Mouse (Mus musculus): ENCODE results near the gene Zfp809. TPM values are rescaled to one million over a fixed set of nuclear protein-coding genes. Genes with fewer than 3 reads are reported as not detected.
"Not testable (repeated sequence)": the region's sequence is repeated elsewhere in the genome, so short reads cannot be mapped to it uniquely, and the experiment has no call there.

Gene Zfp809
- polyA plus RNA-seq, 1 experiment from 2014 or later: 19.0 TPM

GRCm38 (mm10) chr9:22224536-22225503 lies 694 bp upstream of the Zfp809 start:
- peak overlapping the region; percentile 59 for H3K4me3 ChIP-seq (ENCODE audit: low read depth, low read length)
- peak overlapping the region; percentile 59 for H3K4me2 ChIP-seq
- H3K27ac ChIP-seq (ENCODE audit: low read depth, low read length): peak overlapping the region; percentile 78; the same call in 1 of the 2 replicates
- ATAC-seq (replicated peaks; ENCODE audit: insufficient number of reproducible peaks, low FRiP score, low TSS enrichment): peak; percentile 22
- no peaks in the 10 kb centered on the region for H3K4me1 ChIP-seq (ENCODE audit: control insufficient read depth, insufficient read depth, low read length)
- WGBS (ENCODE audit: insufficient replicate concordance): 21% methylated on average over 17 of the region's 17 CpGs
- H3K9me3 ChIP-seq (replicated peaks; ENCODE audit: control insufficient read depth, low read length): no peaks in the 10 kb centered on the region
- H3K27me3 ChIP-seq (ENCODE audit: control insufficient read depth, insufficient read depth, low read length): no peaks in the 10 kb centered on the region
- H3K36me3 ChIP-seq (ENCODE audit: control insufficient read depth, insufficient read depth, low read length): no peaks in the 10 kb centered on the region
- peak overlapping the region; percentile 77 for H3K9ac ChIP-seq (ENCODE audit: low read depth, low read length)

GRCm38 (mm10) chr9:22226389-22226673 lies 817 bp downstream of the Zfp809 start:
- H3K27ac ChIP-seq (ENCODE audit: low read depth, low read length); H3K36me3 ChIP-seq (ENCODE audit: control insufficient read depth, insufficient read depth, low read length); H3K4me1 ChIP-seq (ENCODE audit: control insufficient read depth, insufficient read depth, low read length); H3K27me3 ChIP-seq (ENCODE audit: control insufficient read depth, insufficient read depth, low read length); ATAC-seq (replicated peaks; ENCODE audit: insufficient number of reproducible peaks, low FRiP score, low TSS enrichment); H3K9me3 ChIP-seq (replicated peaks; ENCODE audit: control insufficient read depth, low read length): not testable (repeated sequence)
- 60% methylated on average over 7 of the region's 7 CpGs for WGBS (ENCODE audit: insufficient replicate concordance)
- Histone ChIP-seq H3K9ac (ENCODE audit: low read depth, low read length) (peak overlapping the region; percentile 77; the same call in 1 of the 2 replicates), H3K4me3 (ENCODE audit: low read depth, low read length) (peak overlapping the region; percentile 59), H3K4me2 (peak overlapping the region; percentile 79)

GRCm38 (mm10) chr9:22226846-22227245 lies 1.3 kb downstream of the Zfp809 start:
- Histone ChIP-seq H3K4me1 (ENCODE audit: control insufficient read depth, insufficient read depth, low read length) (no peaks in the 10 kb centered on the region), H3K36me3 (ENCODE audit: control insufficient read depth, insufficient read depth, low read length) (no peaks in the 10 kb centered on the region), H3K9me3 (replicated peaks; ENCODE audit: control insufficient read depth, low read length) (no peaks in the 10 kb centered on the region), H3K4me3 (ENCODE audit: low read depth, low read length) (no peak overlapping the region), H3K27me3 (ENCODE audit: control insufficient read depth, insufficient read depth, low read length) (no peaks in the 10 kb centered on the region), H3K9ac (ENCODE audit: low read depth, low read length) (no peak overlapping the region), H3K27ac (ENCODE audit: low read depth, low read length) (no peak overlapping the region), H3K4me2 (peak overlapping the region; percentile 11; the same call in 1 of the 2 replicates)
- no peak for ATAC-seq (replicated peaks; ENCODE audit: insufficient number of reproducible peaks, low FRiP score, low TSS enrichment)
- WGBS (ENCODE audit: insufficient replicate concordance): 73% methylated on average over 15 of the region's 15 CpGs

- Histone ChIP-seq H3K4me2 (no peak overlapping the region), H3K9me3 (replicated peaks; ENCODE audit: control insufficient read depth, low read length) (no peaks in the 10 kb centered on the region), H3K4me1 (ENCODE audit: control insufficient read depth, insufficient read depth, low read length) (no peaks in the 10 kb centered on the region), H3K36me3 (ENCODE audit: control insufficient read depth, insufficient read depth, low read length) (no peaks in the 10 kb centered on the region), H3K4me3 (ENCODE audit: low read depth, low read length) (no peak overlapping the region), H3K27ac (ENCODE audit: low read depth, low read length) (no peak overlapping the region), H3K9ac (ENCODE audit: low read depth, low read length) (no peak overlapping the region), H3K27me3 (ENCODE audit: control insufficient read depth, insufficient read depth, low read length) (no peaks in the 10 kb centered on the region)
- ATAC-seq (replicated peaks; ENCODE audit: insufficient number of reproducible peaks, low FRiP score, low TSS enrichment): no peak
- 78% methylated on average over 7 of the region's 7 CpGs for WGBS (ENCODE audit: insufficient replicate concordance)
Measured at GRCm38 (mm10) chr9:22229386-22230026, 4.0 kb downstream of the Zfp809 start.

- Histone ChIP-seq H3K4me1 (ENCODE audit: control insufficient read depth, insufficient read depth, low read length) (no peaks in the 10 kb centered on the region), H3K9ac (ENCODE audit: low read depth, low read length) (no peak overlapping the region), H3K9me3 (replicated peaks; ENCODE audit: control insufficient read depth, low read length) (no peaks in the 10 kb centered on the region), H3K4me2 (no peak overlapping the region), H3K36me3 (ENCODE audit: control insufficient read depth, insufficient read depth, low read length) (peaks cover 2% of the 10 kb centered on the region; the same call in 1 of the 2 replicates), H3K27me3 (ENCODE audit: control insufficient read depth, insufficient read depth, low read length) (no peaks in the 10 kb centered on the region), H3K4me3 (ENCODE audit: low read depth, low read length) (no peak overlapping the region), H3K27ac (ENCODE audit: low read depth, low read length) (no peak overlapping the region)
- WGBS (ENCODE audit: insufficient replicate concordance): 82% methylated on average over 3 of the region's 3 CpGs
- ATAC-seq (replicated peaks; ENCODE audit: insufficient number of reproducible peaks, low FRiP score, low TSS enrichment): no peak
Measured at GRCm38 (mm10) chr9:22230061-22230460, 4.5 kb downstream of the Zfp809 start.

- Histone ChIP-seq H3K27me3 (ENCODE audit: control insufficient read depth, insufficient read depth, low read length) (no peaks in the 10 kb centered on the region), H3K36me3 (ENCODE audit: control insufficient read depth, insufficient read depth, low read length) (peaks cover 5% of the 10 kb centered on the region; the same call in 1 of the 2 replicates), H3K4me3 (ENCODE audit: low read depth, low read length) (no peak overlapping the region), H3K9ac (ENCODE audit: low read depth, low read length) (no peak overlapping the region), H3K4me1 (ENCODE audit: control insufficient read depth, insufficient read depth, low read length) (no peaks in the 10 kb centered on the region), H3K9me3 (replicated peaks; ENCODE audit: control insufficient read depth, low read length) (no peaks in the 10 kb centered on the region), H3K27ac (ENCODE audit: low read depth, low read length) (no peak overlapping the region), H3K4me2 (no peak overlapping the region)
- ATAC-seq (replicated peaks; ENCODE audit: insufficient number of reproducible peaks, low FRiP score, low TSS enrichment): no peak
Measured at GRCm38 (mm10) chr9:22230556-22230955, 5.0 kb downstream of the Zfp809 start.

GRCm38 (mm10) chr9:22240001-22240400 lies 14.5 kb downstream of the Zfp809 start:
- no peak for ATAC-seq (replicated peaks; ENCODE audit: insufficient number of reproducible peaks, low FRiP score, low TSS enrichment)
- Histone ChIP-seq H3K4me2 (no peak overlapping the region), H3K36me3 (ENCODE audit: control insufficient read depth, insufficient read depth, low read length) (peaks cover 73% of the 10 kb centered on the region), H3K9me3 (replicated peaks; ENCODE audit: control insufficient read depth, low read length) (no peaks in the 10 kb centered on the region), H3K9ac (ENCODE audit: low read depth, low read length) (no peak overlapping the region), H3K4me1 (ENCODE audit: control insufficient read depth, insufficient read depth, low read length) (no peaks in the 10 kb centered on the region), H3K27me3 (ENCODE audit: control insufficient read depth, insufficient read depth, low read length) (no peaks in the 10 kb centered on the region), H3K4me3 (ENCODE audit: low read depth, low read length) (no peak overlapping the region), H3K27ac (ENCODE audit: low read depth, low read length) (no peak overlapping the region)
- WGBS (ENCODE audit: insufficient replicate concordance): 92% methylated on average over 4 of the region's 4 CpGs

- H3K9ac ChIP-seq (ENCODE audit: low read depth, low read length): no peak overlapping the region
- no peak overlapping the region for H3K27ac ChIP-seq (ENCODE audit: low read depth, low read length)
- no peak for ATAC-seq (replicated peaks; ENCODE audit: insufficient number of reproducible peaks, low FRiP score, low TSS enrichment)
- no peak overlapping the region for H3K4me2 ChIP-seq
- H3K27me3 ChIP-seq (ENCODE audit: control insufficient read depth, insufficient read depth, low read length): no peaks in the 10 kb centered on the region
- no peaks in the 10 kb centered on the region for H3K4me1 ChIP-seq (ENCODE audit: control insufficient read depth, insufficient read depth, low read length)
- H3K36me3 ChIP-seq (ENCODE audit: control insufficient read depth, insufficient read depth, low read length): peaks cover 68% of the 10 kb centered on the region
- 93% methylated on average over 2 of the region's 2 CpGs for WGBS (ENCODE audit: insufficient replicate concordance)
- H3K9me3 ChIP-seq (replicated peaks; ENCODE audit: control insufficient read depth, low read length): peaks cover 10% of the 10 kb centered on the region
- no peak overlapping the region for H3K4me3 ChIP-seq (ENCODE audit: low read depth, low read length)
Measured at GRCm38 (mm10) chr9:22244242-22244641, 18.7 kb downstream of the Zfp809 start.
